Mouse (Mus musculus) forebrain, embryonic 13.5 days (tissue): ENCODE data around the gene Olfr679. TPM values are rescaled to one million over a fixed set of nuclear protein-coding genes. Genes with fewer than 3 reads are reported as not detected.
"Not testable (repeated sequence)": the region's sequence is repeated elsewhere in the genome, so short reads cannot be mapped to it uniquely, and the experiment has no call there.

Experiments
- ATAC-seq: fragments of 200-750 bp; cut with Nextera tagmentation; 2 replicates; pipeline ENCODE4 v1.8.0; 2017
- H3K27ac ChIP-seq: fragments of 300-500 bp; sonication (generic); 2 replicates; pipeline ENCODE4 v1.5.1; 2015; ENCODE audit warnings: inconsistent platforms, mild to moderate bottlenecking, moderate library complexity
- H3K27me3 ChIP-seq: fragments of 300-500 bp; sonication (generic); 2 replicates; pipeline ENCODE4 v1.6.1; 2015; ENCODE audit warnings: mild to moderate bottlenecking, inconsistent platforms
- H3K36me3 ChIP-seq: fragments of 300-500 bp; sonication (generic); 2 replicates; pipeline ENCODE4 v1.6.1; 2015; ENCODE audit warnings: mild to moderate bottlenecking, inconsistent platforms; ENCODE audit not compliant: poor library complexity, severe bottlenecking
- H3K4me1 ChIP-seq: fragments of 300-500 bp; sonication (generic); 2 replicates; pipeline ENCODE4 v1.6.1; 2015; ENCODE audit warnings: inconsistent platforms
- H3K4me2 ChIP-seq: fragments of 300-500 bp; sonication (generic); 2 replicates; pipeline ENCODE4 v1.6.1; 2015; ENCODE audit warnings: inconsistent platforms, mild to moderate bottlenecking, moderate library complexity
- H3K4me3 ChIP-seq: fragments of 300-500 bp; sonication (generic); 2 replicates; pipeline ENCODE4 v1.5.1; 2015; ENCODE audit warnings: mild to moderate bottlenecking, inconsistent platforms
- H3K9ac ChIP-seq: fragments of 300-500 bp; sonication (generic); 2 replicates; pipeline ENCODE4 v1.6.1; 2015; ENCODE audit warnings: mild to moderate bottlenecking, inconsistent platforms
- H3K9me3 ChIP-seq: fragments of 300-500 bp; sonication (generic); replicated peaks from 2 replicates; pipeline ENCODE4 v1.6.1; 2016; ENCODE audit warnings: inconsistent platforms
- WGBS: fragments of 180-500 bp; shearing (Covaris S2); methylation state at CpG from one replicate; pipeline ENCODE4 v1.1.7; 2015; 5-methylcytosine and 5-hydroxymethylcytosine counted together
- polyA plus RNA-seq: library from polyadenylated mRNA; unstranded; fragments of >200 nt; fragmentation: Nextera tagmentation; extraction: Ambion mirVana; gene quantifications from 2 replicates; pipeline ENCODE4 v1.2.1, GENCODE M21; 2015

Gene Olfr679
- polyA plus RNA-seq: not detected in 2 replicates

DNA sequence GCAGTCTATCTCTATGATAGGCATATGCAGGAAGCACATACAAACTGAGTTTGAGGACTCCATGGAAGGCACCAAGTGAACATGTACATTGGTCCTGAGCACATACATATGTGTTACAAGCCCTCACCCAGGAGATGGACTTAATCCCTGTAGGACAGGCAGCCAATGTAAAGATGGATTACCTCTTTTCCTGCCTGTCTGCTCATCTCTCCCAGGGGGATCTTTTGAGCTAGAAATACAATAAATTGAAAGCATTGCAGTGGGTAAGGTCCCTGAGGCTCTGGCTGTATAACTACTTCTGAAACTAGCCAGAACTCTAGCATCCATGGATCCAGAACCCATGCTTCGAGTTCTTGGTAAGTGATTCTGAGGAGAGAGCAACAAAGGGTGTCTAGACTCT is at the start of gene Olfr679:
TSS of gene Olfr679 (plus strand) at position 301 of the 400 bp plus-strand sequence.
- Histone ChIP-seq H3K9me3 (no peaks in the 10 kb centered on the region), H3K27ac (no peak within 1 kb of the TSS), H3K9ac (no peak within 1 kb of the TSS), H3K27me3 (no peaks in the 10 kb centered on the region), H3K4me3 (no peak within 1 kb of the TSS), H3K4me1 (no peaks in the 10 kb centered on the region), H3K36me3 (no peaks in the 10 kb centered on the region), H3K4me2 (no peak within 1 kb of the TSS)
- WGBS: 72% methylated on average over 1 of the region's 1 CpGs
- ATAC-seq: no peak

DNA sequence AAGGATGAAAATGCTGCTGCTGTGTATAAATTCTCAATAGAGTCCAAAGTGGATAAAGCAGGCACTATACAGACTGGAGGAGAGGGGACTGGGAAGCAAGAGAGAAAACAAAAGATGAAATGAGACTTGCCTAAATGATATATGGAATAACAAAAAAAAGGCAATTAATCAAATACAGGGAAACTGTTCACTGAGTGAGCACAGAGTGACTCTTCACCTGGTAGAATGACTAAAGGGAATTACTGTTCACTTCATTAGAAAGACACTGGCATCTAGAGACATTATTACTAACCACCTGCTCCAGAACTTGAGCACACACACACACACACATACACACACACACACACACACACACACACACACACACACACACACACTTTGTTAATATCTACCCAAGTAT is 48.6 kb upstream of the Olfr679 start, which contains the start of gene Olfr676:
TSS of gene Olfr676 (plus strand) at position 301 of the 400 bp plus-strand sequence.
- H3K4me1 ChIP-seq: no peaks in the 10 kb centered on the region
- ATAC-seq: no peak
- no peak within 1 kb of the TSS for H3K4me2 ChIP-seq
- no peaks in the 10 kb centered on the region for H3K27me3 ChIP-seq
- no peak within 1 kb of the TSS for H3K9ac ChIP-seq
- H3K27ac ChIP-seq: no peak within 1 kb of the TSS
- H3K4me3 ChIP-seq: no peak within 1 kb of the TSS
- H3K36me3 ChIP-seq: no peaks in the 10 kb centered on the region
- H3K9me3 ChIP-seq: no peaks in the 10 kb centered on the region

DNA sequence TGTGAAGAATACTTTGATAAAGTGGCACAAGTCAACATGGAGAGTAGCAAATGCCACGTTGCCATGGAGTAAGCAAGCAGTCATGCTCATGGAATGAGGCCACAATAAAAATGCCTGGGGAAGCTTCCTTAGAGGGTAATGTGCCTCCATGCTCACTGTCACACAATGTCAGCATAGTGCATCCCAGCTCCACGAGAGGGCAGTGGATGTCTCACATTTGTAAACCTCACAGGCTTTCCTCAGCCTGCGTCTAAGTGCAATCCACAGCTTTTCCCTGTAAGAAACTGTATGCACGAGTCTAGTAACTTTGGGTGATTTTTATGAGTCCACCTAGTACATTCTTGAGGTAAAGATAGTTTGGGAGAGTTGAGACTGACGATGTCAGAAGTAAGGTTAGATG is 47.2 kb upstream of the Olfr679 start:
- H3K9me3 ChIP-seq, H3K4me2 ChIP-seq, H3K36me3 ChIP-seq, H3K4me3 ChIP-seq, ATAC-seq, H3K9ac ChIP-seq, H3K4me1 ChIP-seq, H3K27me3 ChIP-seq, H3K27ac ChIP-seq: not testable (repeated sequence)
- 61% methylated on average over 5 of the region's 5 CpGs for WGBS

DNA sequence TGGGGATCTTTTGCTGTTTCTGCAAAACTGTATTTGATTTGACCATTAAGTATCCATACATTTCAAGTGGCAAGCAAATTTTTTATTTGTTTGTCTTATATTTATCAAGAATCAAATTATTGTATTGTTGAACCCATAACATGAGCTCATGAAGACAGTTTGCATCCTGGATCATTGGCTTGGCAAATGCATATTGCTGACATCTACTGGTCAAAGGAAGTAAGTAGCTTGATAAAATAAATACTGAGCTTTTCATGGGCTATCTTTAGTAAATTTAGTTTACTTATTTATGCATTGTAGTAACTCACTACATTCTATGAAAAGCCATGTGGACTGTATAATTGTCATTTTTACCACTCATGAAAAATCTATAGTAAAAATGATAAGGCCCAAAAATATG is 22.1 kb upstream of the Olfr679 start:
- no peak for ATAC-seq
- Histone ChIP-seq H3K4me1 (no peaks in the 10 kb centered on the region), H3K4me3 (no peak overlapping the region), H3K27me3 (no peaks in the 10 kb centered on the region), H3K27ac (no peak overlapping the region), H3K4me2 (no peak overlapping the region), H3K9ac (no peak overlapping the region), H3K36me3 (no peaks in the 10 kb centered on the region), H3K9me3 (no peaks in the 10 kb centered on the region)

DNA sequence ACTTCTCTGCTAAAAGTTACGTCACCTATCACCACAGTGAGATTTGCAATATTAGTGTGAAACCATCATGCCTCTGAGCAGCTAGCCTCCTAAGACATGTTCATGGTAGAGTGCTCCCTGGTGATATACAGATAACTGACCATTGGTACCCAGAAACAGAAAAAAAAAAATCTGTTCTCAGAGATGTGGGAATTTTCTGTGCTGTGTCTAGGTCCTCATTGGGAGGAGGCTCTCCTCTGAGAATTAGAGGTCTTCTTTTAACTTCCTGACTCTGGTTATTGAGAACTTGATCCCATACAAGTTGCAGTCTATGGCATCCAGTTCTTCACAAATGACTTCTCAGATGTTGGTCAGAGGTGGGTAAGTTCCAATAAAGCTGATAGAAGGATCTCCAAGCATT is 16.8 kb upstream of the Olfr679 start, which contains the start of gene Olfr678:
TSS of gene Olfr678 (plus strand) at position 301 of the 400 bp plus-strand sequence.
- ATAC-seq: no peak
- Histone ChIP-seq H3K9ac (no peak within 1 kb of the TSS), H3K27ac (no peak within 1 kb of the TSS), H3K27me3 (no peaks in the 10 kb centered on the region), H3K4me1 (no peaks in the 10 kb centered on the region), H3K36me3 (no peaks in the 10 kb centered on the region), H3K4me3 (no peak within 1 kb of the TSS), H3K9me3 (no peaks in the 10 kb centered on the region), H3K4me2 (no peak within 1 kb of the TSS)
- 92% methylated on average over 1 of the region's 1 CpGs for WGBS

DNA sequence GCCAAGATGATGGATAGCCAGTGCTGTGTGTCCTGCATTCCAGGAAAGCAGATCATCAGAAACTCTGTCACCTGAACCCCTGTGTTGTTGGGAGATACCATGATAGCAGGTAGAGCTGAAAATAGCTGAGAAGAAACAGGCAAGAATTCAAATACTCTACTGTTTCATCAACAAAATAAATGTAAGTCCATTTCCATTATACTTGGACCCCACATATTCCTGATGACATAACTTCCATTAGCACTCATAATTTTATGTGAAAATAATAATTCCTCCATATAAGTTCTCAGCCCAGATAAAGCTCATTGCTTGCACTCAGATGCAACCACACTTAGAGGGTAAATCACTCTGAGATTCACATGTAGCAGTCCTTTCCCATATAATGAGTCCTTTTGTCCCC is 11.7 kb downstream of the Olfr679 start, which contains the start of gene Olfr680-ps1:
TSS of gene Olfr680-ps1 (minus strand) at position 101 of the 400 bp plus-strand sequence.
- H3K4me3 ChIP-seq, H3K27ac ChIP-seq, H3K27me3 ChIP-seq, H3K4me1 ChIP-seq, H3K9me3 ChIP-seq, H3K4me2 ChIP-seq, H3K9ac ChIP-seq, ATAC-seq, H3K36me3 ChIP-seq: not testable (repeated sequence)

DNA sequence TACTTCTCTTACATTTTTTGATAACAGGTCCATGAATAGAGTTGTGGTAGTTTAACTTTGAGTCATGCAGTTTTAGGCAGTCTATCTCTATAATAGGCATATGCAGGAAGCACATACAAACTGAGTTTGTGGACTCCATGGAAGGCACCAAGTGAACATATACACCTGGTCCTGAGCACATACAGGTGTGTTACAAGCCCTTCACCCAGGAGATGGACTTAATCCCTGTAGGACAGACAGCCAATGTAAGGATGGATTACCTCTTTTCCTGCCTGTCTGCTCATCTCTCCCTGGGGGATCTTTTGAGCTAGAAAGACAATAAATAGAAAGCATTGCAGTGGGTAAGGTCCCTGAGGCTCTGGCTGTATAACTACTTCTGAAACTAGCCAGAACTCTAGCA is 35.5 kb downstream of the Olfr679 start, which contains the start of gene Olfr681:
TSS of gene Olfr681 (plus strand) at position 301 of the 400 bp plus-strand sequence.
- no peaks in the 10 kb centered on the region for H3K36me3 ChIP-seq
- no peak within 1 kb of the TSS for H3K4me2 ChIP-seq
- H3K9ac ChIP-seq: no peak within 1 kb of the TSS
- no peaks in the 10 kb centered on the region for H3K9me3 ChIP-seq
- ATAC-seq: no peak
- no peak within 1 kb of the TSS for H3K4me3 ChIP-seq
- H3K4me1 ChIP-seq: no peaks in the 10 kb centered on the region
- H3K27me3 ChIP-seq: no peaks in the 10 kb centered on the region
- H3K27ac ChIP-seq: no peak within 1 kb of the TSS

Other genes starting within 250 kb of the Olfr679 start
- gene Usp17lb, start 238.6 kb upstream of the Olfr679 start, polyA plus RNA-seq: not detected in 2 replicates
- not detected in 2 replicates for gene Usp17la, start 224.2 kb upstream of the Olfr679 start, polyA plus RNA-seq
- gene Olfr665, start 203.2 kb upstream of the Olfr679 start, polyA plus RNA-seq: not detected in 2 replicates
- not detected in 2 replicates for gene Olfr666, start 185.3 kb upstream of the Olfr679 start, polyA plus RNA-seq
- not detected in 2 replicates for gene Olfr667, start 159.7 kb upstream of the Olfr679 start, polyA plus RNA-seq
- not detected in 2 replicates for gene Olfr668, start 153.1 kb upstream of the Olfr679 start, polyA plus RNA-seq
- gene Olfr669, start 147.0 kb upstream of the Olfr679 start, polyA plus RNA-seq: not detected in 2 replicates
- gene Olfr670, start 118.6 kb upstream of the Olfr679 start, polyA plus RNA-seq: not detected in 2 replicates
- gene Olfr671, start 102.1 kb upstream of the Olfr679 start, polyA plus RNA-seq: not detected in 2 replicates
- not detected in 2 replicates for gene Olfr672, start 79.2 kb upstream of the Olfr679 start, polyA plus RNA-seq
- not detected in 2 replicates for gene Olfr675, start 52.7 kb upstream of the Olfr679 start, polyA plus RNA-seq
- gene Olfr676, start 48.5 kb upstream of the Olfr679 start, polyA plus RNA-seq: not detected in 2 replicates
- gene Olfr677, start 29.8 kb upstream of the Olfr679 start, polyA plus RNA-seq: not detected in 2 replicates
- gene Olfr678, start 16.7 kb upstream of the Olfr679 start, polyA plus RNA-seq: not detected in 2 replicates
- gene Olfr680-ps1, start 11.6 kb downstream of the Olfr679 start, polyA plus RNA-seq: not detected in 2 replicates
- gene Olfr681, start 35.6 kb downstream of the Olfr679 start, polyA plus RNA-seq: not detected in 2 replicates
- gene Olfr683, start 65.8 kb downstream of the Olfr679 start, polyA plus RNA-seq: not detected in 2 replicates
- not detected in 2 replicates for gene Olfr684, start 82.4 kb downstream of the Olfr679 start, polyA plus RNA-seq
- not detected in 2 replicates for gene Olfr685, start 104.8 kb downstream of the Olfr679 start, polyA plus RNA-seq
- not detected in 2 replicates for gene Olfr686, start 126.3 kb downstream of the Olfr679 start, polyA plus RNA-seq
- gene Olfr688, start 206.9 kb downstream of the Olfr679 start, polyA plus RNA-seq: not detected in 2 replicates
- not detected in 2 replicates for gene Olfr689, start 230.0 kb downstream of the Olfr679 start, polyA plus RNA-seq